Mouse (Mus musculus) frontal cortex, postnatal 10 days (tissue): ENCODE results near the gene Ksr2.

Experiments used
- DNase-seq, 2 experiments: peaks; one replicate each; pipeline ENCODE4 v3.0.0; 2022; ENCODE audit warnings: low spot score in 2 of 2, mixed read lengths in 1 of 2

Ksr2 gene

DNA sequence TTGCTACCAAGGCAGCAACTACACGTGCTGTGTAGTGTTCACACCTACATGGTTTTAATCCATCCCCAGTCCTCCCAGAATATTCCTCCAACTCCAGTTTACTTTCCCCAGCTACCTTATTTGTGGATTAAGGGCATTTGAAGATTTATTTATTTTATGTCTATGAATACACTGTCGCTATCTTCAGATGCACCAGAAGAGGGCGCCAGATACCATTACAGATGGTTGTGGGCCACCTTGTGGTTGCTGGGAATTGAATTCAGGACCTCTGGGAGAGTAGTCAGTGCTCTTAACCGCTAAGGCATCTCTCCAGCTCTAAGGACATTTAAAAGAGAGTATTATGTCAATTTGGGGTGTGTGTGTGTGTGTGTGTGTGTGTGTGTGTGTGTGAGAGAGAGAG is 108.7 kb downstream of the Ksr2 start:
- DNase-seq: no peak

DNA sequence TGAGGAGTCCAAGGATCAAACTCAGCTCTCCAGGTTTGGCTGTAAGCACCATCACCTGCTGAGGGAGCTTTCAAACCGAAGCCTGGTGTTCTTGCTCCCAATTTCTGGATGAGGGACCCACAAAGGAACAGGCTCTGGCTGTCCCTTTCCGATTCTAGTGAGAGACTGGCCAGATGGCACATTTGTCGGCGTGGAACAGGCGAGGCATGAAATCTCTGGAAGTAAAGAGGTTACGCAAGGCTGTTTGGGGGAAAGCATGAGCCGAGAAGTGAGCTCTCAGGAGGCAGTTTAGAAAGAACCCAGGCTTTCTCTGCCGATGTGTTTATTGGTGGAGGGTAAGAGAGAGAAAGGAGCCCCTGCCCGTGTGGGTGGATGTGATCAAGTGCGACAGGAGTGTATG is 109.2 kb downstream of the Ksr2 start:
- DNase-seq: no peak

DNA sequence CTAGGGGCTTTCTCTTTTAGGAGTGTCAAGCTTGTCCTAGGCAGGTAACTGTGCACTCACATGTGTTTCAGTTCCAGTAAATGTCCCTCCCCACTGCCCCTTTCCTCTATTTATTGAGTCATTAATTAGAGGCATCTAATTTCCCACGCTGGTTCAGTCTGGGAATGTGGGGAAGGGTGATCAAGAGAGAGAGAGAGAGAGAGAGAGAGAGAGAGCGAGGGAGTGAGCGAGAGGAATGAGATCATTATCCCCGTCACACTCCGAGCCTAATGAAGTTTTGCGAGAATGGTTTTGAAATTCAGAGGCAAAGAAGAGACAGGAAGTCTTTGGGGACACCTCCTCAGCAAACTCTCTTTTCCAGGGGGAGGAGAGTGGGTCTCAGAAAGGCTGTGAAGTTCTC is 117.2 kb downstream of the Ksr2 start:
- DNase-seq: no peak

DNA sequence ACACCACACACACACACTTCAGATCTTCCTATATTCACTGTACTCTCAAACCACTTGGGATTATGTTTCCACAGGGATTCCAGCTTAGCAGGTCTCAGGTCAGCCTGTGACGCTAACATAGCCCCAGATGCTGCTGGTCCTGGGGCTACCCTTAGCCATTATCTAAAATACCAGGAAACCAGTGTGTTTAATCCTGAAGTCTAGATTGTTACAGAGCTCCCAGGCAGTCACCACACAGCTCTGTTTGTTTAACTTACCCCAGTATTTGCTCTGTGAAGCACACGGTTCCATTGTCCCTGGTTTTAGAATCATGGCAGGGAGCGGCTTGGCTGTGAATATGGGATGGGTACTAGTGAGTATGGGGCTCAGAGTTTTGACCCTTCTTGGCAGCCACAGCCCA is 125.4 kb downstream of the Ksr2 start:
- DNase-seq: no peak

DNA sequence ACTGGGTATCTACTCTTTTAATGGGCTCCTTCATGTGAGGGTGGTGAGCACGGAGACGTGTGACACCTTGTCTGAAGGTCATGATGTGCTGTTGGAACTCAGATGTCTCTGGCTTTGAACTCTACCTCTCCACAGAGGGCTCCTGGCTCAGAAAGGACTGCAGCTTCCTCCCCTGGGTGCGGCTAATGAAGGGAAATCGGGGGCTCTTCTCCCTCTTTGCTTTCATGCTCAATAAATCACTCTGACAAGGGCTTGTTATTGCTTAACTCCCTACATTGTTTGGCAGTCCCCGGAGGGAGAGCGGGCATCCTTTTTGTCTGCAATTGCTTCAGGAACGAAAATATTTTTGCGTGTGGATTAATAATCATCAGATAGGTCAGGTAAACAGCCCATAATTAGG is 127.9 kb downstream of the Ksr2 start:
- DNase-seq: no peak

DNA sequence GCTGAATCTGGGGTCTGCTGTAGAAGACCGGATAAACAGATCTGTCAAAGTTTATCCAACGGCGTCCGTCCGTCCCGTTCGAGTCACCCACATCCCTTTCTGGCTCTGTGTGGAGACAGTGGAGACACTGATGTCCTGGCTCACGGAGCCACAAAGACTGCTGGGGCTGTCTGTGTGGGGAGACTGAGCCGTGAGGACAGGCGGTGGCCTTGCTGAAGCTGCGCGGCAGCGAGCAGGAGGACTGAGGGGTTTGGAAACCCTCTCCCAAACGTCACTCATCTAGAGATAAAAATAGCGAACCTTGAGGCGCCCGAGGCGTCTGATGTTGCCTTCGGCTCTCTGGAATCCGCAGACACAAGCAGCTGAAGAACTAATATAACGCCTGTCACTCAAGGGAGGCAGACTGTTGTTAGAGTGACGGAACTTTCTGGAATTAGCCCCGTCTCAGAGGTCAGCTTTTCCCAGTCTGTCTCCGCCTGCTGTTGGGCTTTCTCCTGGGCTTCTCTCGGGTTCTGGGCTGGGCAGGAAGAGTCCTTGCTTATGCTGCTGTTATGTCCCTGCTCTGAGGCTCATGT is 133.0 kb downstream of the Ksr2 start:
- no peak for DNase-seq

DNA sequence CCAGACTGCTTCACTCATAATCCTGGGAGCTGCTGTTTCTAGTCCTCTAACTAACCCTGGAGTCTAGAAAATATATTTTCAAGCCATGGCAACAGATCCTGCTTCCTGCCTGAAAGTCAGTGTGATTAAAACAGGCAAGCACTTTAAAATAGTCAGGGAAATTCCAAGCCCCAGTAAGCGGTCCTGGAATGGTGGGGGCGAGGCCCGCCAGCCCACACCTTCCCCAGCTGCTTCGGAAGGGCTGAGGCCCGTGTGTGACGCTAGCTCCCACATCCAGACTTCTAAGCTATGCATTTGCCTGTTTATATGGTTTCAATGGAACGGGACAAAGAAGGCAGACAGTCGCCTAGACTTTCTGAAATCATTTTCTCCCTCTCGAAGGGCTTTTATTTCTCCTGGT is 137.2 kb downstream of the Ksr2 start:
- no peak for DNase-seq

DNA sequence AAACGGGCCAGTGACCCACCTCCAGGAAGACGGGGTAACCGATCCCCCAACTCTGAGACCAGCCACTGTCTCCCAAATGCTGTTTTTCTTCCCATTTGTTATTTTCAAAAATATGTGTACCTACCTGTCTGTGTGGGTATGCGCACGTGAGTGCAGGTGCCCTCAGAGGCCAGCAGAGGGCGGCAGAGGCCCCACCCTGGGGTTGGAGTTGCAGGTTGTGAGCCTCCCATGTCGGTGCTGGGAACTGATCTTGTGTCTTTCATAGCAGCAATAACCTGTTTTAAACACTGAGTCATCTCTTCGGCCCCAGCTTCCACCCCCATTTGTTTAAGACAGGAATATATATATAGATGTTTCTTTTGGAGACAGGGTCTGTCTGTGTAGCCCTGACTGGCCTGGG is 138.3 kb downstream of the Ksr2 start:
- DNase-seq: no peak

DNA sequence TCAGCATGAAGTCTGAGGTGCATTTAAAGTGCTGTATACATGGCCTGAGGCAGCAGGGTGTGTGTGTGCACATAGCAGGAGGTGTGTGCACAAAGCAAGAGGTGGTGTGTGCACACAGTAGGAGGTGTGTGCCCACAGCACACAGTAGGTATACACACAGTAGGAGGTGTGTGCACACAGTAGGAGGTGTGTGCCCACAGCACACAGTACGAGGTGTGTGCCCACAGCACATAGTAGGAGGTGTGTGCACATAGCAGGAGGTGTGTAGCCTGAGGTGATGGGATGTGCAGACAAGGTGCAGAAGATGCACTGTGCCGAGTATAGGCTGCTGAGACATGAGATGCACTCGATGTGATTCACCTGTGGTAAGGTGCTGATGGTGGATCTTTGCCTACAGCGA is 140.7 kb downstream of the Ksr2 start:
- no peak for DNase-seq

DNA sequence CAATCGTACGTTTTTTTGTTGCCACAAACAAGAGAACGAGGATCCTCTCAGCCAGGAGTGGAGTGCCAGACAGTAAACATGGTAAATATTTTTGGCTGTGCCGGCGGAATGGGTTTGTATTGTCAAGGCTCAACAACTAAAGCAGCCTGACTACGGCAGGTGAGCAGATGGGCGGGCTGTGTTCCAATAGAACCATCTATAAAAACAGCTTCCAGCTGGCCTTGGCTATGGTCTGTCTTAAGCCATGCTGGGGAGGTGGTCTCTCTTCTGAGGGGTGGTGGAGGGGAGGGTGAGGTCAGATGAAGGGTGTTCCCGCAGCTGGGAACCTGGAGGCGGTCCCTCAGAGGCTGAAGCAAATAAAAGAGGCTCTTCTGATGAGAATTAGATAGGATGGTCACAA is 142.8 kb downstream of the Ksr2 start:
- no peak for DNase-seq

DNA sequence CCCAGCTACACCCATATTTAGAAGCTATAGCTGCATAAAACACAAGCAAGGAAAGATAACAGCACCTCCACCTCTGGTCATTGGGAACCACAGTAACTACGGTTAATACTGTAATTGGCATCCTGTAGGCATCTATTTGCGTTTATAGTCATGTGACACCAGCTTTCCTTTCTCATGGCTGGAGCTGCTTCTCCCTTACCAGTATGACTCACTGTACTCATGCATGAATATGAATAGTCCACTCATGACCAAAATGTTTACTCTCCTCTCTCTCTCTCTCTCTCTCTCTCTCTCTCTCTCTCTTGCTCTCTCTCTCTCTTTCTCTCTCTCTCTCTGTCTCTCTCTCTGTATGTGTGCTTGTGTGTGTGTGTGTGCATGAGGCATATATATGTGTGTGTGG is 147.3 kb downstream of the Ksr2 start:
- DNase-seq: no peak

DNA sequence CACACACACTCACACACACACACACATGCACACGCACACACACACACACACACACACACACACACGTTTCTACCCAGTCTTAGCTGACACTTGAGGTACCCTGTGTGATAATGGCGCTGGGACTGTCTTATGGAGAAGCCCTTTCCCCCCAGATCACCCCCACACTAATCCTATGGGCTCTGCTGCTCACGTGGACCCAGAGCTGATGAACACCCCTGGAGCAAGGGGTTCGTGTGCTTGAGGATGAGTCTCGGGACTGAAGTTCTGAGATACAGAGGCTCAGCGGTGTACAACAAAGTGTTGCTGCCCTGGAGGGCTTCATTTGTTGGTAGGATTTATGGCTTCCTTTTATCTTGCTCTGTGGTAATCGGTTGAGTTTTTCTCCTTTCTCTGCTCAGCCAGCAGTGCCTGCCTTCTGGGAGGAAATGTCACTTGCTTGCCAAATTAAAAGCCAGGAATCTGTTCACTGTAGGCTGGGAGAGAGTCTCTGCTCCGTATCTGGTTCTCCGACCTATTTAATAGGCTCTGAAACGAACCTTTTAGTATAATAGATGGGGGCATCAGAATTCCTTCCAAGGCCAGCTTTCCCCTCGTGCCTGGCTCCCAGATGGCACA is 152.4 kb downstream of the Ksr2 start:
- no peak for DNase-seq

DNA sequence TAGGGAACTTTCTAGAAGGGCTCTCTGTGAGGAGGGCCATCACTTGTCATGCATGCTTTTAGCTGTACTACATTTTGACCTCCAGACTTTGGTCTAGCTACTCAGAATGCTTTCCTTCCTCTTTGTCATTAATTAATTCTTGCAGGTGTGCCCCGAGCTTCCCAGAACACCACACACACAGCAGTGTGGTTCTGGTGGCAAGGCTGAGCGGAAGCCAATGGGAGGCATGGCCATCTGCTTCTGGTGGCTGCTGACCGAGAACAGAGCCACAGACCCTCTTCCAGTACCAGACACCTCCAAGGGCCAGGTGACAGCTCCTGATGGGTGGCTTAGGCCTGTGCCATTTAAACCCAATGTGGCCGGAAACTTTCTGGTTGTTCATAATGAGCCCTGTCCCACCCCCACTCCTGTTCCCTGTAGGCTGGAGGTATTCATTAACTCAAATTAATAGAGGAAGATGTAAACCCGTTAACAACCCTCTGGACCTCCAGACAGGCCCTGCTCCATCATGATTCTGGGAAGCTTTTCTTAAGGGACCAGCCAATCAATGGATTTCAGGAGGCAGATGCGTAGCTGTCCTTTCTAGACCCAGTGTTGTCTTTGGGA is 155.5 kb downstream of the Ksr2 start:
- DNase-seq: no peak

DNA sequence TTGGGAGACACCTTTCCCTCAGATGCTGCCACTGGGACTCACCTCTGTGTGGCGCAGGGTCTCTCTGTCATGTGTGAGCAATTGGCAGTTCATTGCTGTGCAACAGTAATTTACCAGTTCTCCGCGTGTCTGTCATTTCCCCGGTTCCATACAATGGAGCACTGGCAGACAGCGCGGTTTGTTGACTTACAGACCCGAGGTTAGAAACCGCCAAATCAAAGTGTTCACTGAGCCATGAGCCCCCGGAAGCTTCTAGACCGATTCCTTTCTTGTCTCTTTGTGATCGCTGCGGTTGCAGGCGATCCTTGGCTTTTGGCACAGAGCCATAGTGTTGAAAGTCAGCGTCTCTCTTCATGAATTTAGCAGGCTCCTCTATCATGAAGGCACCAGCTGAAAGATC is 158.6 kb downstream of the Ksr2 start:
- no peak for DNase-seq

DNA sequence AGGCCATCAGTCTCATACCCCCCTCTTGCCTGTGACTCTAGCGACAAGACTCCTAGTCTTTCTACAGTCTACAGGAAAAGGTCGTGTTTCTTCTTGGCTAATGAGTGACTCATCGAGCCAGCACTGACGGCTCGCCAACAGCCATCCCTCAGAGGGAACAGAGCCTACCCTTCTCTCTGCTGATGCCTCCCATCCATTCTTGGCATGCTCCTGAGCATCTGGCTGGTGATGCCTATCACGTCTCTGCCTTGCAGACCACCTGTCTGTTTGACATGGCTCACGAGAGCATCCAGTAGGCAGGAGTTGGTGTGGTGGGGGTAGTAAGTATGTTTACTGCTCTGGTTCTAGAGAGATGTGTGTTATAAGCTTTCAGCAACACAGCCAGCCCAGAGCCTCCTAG is 161.1 kb downstream of the Ksr2 start:
- DNase-seq: no peak

DNA sequence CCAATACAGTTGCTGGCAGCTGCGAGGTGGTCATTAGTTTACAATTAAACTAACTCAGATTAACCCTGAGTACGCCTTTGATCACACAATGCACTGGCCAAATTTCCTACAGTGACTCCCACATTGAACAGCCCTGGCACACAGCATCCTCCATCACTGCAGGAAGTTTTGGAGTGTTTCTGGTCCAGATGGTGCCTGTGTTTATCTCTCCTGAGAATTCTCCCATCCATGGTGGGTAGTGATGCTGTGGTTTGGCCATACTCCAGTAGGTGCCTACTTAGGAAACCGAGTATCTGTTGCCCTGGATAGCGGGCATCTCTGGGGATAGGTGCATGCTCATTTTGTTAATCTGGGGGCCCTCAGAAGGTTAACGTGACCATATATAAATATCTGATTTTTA is 163.8 kb downstream of the Ksr2 start:
- DNase-seq: no peak

DNA sequence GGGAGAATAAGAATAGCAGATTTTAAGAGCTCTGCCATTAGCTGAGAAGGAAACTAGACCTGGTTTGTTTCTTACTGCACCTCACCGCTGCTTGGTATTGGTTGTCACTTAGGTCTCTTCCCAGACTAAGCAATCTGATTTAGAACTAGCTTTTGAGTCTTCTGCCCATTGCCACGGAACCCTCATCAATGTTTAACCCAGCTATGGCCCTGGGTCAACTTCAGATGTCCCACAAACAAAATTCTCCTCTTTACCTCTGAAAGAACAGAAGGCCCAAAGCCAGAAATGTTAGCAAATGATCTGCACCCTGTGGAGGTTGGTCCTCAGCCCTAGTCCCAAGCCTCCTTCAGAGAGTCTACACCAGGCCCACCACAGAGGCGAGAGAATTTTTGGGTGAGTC is 167.9 kb downstream of the Ksr2 start:
- no peak for DNase-seq

DNA sequence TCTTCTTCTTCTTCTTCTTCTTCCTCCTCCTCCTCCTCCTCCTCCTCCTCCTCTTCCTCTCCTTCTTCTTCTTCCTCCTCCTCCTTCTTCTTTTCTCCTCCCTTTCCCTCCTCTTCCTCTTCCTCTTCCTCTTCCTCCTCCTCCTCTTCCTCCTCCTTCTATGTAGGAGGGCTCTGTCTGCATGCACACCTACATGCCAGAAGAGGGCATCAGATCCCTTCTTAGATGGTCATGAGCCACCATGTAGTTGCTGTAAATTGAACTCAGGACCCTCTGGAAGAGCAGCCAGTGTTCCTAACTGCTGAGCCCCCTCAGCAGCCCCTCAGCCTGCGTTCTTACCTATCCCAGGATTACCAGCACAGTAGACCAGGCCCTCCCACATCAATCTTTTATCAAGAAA is 170.6 kb downstream of the Ksr2 start:
- DNase-seq: no peak

DNA sequence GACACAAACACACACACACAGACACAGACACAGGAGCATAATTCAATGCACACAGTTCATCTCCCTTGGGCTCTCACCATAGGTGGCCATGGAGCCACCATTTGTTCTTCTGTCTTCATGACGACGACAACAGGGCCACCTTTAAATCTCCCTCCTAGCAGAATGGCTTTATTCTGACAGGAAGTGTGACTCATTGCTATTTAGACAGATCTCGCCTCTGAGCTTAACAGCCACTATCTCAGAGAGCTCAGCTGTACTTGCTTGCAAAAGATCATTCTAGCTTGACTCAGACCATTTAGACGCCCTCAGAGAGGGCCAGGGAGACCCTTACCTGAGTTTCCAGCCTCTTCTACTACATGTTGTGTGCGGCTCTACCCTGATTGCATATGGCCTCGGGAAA is 175.5 kb downstream of the Ksr2 start:
- DNase-seq: no peak

DNA sequence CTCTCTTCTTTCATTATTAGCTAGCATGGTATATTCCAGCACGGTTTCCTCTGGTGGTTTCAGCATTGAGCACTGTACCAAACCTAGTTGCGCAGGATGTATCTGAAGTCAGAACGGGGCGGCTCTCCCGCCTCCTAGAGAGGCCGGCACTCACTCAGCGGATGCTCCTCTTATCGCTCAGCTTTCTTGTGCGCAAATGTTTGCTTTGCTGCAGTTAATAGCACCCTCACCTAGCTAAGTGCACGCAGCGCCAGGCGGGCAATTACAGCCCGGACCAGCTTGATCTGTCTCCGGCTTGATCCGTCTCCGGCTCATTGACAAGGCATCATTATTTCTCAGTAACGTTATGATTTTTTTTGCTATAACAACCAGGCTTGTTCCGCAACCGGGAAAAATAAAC is 179.5 kb downstream of the Ksr2 start:
- no peak for DNase-seq

DNA sequence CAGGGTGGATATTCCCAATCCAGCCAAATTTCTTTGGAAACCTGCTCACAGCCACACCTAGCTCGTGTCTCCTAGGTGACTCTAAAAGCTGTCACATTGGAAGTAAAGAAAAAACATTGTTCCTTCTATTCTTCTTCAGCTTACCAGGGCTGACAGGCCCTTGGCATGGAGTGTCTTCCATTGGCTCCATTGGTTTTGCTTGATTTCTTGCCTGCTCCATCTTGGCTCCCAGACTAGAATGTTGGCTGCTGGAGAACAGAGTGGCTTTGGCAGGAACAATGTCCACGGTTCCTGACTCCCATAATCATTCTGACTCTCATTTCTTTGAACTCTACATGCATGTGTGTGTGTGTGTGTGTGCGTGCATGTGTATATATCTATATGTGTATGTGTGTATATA is 183.0 kb downstream of the Ksr2 start:
- DNase-seq: no peak

DNA sequence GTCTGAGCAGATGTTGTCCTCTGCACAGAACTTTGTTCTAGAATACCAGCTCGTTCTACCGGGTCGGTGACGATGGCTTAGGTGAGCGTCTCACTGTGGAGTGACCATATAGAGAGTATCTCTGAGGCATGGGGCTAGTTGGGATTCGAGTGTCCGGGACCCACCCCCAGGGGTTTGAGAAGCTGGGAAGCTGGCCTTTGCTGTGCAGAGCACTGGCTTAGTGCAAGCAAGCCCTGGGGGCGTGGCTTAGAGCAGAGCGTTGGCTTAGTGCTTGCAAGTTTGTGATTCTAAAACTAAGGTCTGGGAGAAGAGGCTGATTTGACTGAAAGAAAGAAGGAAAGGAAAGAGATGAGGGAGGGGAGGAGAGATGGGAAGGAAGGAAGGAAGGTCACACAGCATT is 188.2 kb downstream of the Ksr2 start:
- DNase-seq: no peak

DNA sequence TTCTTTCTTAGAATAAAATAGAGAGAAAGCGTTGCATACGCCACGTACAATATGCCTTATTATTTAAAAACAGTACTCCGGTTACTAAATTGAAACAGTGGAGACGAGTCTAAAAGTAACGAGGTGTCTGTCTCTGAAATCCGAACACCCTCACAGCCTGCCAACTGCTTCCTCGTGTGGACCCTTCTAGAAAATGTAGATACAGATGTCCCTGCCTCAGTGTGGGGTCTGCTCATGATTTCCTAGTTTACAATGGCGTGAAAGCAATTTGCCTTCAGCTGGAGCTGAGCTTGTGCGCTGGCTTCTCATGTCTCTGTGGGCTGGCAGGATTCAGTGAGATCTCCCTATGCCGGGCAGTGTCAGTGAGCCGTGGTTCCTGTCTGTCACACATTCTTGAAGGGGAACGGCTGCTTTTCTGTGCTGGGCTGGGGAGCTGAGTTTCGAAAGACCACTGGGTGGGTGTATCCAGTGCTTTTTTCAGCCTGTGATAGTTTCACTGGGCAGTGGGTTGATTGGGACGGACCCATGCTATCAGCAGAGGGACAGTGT is 194.0 kb downstream of the Ksr2 start:
- DNase-seq: peak in 1 of 2 experiments; percentile 23
